Mouse (Mus musculus) neural tube, embryonic 12.5 days (tissue): ENCODE results near the gene Gm10720. TPM values are rescaled to one million over a fixed set of nuclear protein-coding genes. Genes with fewer than 3 reads are reported as not detected.
"Not testable (repeated sequence)": the region's sequence is repeated elsewhere in the genome, so short reads cannot be mapped to it uniquely, and the experiment has no call there.

Source experiments
- ATAC-seq: fragments of 200-750 bp; cut with Nextera tagmentation; 2 replicates; pipeline ENCODE4 v1.8.0; 2017; ENCODE audit warnings: low read depth, mild to moderate bottlenecking, moderate TSS enrichment, moderate library complexity; ENCODE audit not compliant: low FRiP score
- H3K27ac ChIP-seq: fragments of 300-500 bp; sonication (generic); 2 replicates; pipeline ENCODE4 v1.5.1; 2016
- H3K27me3 ChIP-seq: fragments of 300-500 bp; sonication (generic); replicated peaks from 2 replicates; pipeline ENCODE4 v1.6.1; 2016; ENCODE audit warnings: mild to moderate bottlenecking
- H3K36me3 ChIP-seq: fragments of 300-500 bp; sonication (generic); 2 replicates; pipeline ENCODE4 v1.6.1; 2016; ENCODE audit warnings: mild to moderate bottlenecking
- H3K4me1 ChIP-seq: fragments of 300-500 bp; sonication (generic); 2 replicates; pipeline ENCODE4 v1.6.1; 2016
- H3K4me2 ChIP-seq: fragments of 300-500 bp; sonication (generic); replicated peaks from 2 replicates; pipeline ENCODE4 v1.6.1; 2016; ENCODE audit warnings: mild to moderate bottlenecking
- H3K4me3 ChIP-seq: fragments of 300-500 bp; sonication (generic); 2 replicates; pipeline ENCODE4 v1.5.1; 2016
- H3K9ac ChIP-seq: fragments of 300-500 bp; sonication (generic); 2 replicates; pipeline ENCODE4 v1.6.1; 2016; ENCODE audit warnings: mild to moderate bottlenecking
- H3K9me3 ChIP-seq: fragments of 300-500 bp; sonication (generic); 2 replicates; pipeline ENCODE4 v1.6.1; 2016; ENCODE audit warnings: mild to moderate bottlenecking
- WGBS: fragments of 180-500 bp; shearing (Covaris S2); methylation state at CpG from one replicate; pipeline ENCODE4 v1.1.7; 2016; 5-methylcytosine and 5-hydroxymethylcytosine counted together
- microRNA-seq: library from miRNA; unstranded; fragments of <30 nt; microRNA quantifications from one replicate; pipeline ENCODE4, GENCODE M21; 2017
- polyA plus RNA-seq: library from polyadenylated mRNA; unstranded; fragments of >200 nt; fragmentation: Nextera tagmentation; extraction: Ambion mirVana; gene quantifications from 2 replicates; pipeline ENCODE4 v1.2.1, GENCODE M21; 2016

Gm10720 gene
- polyA plus RNA-seq, 1 experiment from 2014 or later: not detected

DNA sequence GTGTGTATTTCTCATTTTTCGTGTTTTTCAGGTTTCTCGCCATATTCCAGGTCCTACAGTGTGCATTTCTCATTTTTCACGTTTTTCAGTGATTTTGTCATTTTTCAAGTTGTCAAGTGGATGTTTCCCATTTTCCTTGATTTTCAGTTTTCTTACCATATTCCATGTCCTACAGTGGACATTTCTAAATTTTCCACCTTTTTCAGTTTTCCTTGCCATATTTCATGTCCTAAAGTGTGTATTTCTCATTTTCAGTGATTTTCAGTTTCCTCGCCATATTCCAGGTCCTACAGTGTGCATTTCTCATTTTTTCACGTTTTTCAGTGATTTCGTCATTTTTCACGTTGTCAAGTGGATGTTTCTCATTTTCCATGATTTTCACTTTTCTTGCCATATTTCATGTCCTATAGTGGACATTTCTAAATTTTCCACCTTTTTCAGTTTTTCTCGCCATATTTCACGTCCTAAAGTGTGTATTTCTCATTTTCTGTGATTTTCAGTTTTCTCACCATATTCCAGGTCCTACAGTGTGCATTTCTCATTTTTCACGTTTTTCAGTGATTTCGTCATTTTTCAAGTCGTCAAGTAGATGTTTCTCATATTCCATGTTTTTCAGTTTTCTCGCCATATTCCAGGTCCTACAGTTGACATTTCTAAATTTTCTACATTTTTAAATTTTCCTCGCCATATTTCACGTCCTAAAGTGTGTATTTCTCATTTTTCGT is 14.0 kb downstream of the Gm10720 start:
- not testable (repeated sequence) for H3K4me2 ChIP-seq
- WGBS: 63% methylated on average over 14 of the region's 16 CpGs

DNA sequence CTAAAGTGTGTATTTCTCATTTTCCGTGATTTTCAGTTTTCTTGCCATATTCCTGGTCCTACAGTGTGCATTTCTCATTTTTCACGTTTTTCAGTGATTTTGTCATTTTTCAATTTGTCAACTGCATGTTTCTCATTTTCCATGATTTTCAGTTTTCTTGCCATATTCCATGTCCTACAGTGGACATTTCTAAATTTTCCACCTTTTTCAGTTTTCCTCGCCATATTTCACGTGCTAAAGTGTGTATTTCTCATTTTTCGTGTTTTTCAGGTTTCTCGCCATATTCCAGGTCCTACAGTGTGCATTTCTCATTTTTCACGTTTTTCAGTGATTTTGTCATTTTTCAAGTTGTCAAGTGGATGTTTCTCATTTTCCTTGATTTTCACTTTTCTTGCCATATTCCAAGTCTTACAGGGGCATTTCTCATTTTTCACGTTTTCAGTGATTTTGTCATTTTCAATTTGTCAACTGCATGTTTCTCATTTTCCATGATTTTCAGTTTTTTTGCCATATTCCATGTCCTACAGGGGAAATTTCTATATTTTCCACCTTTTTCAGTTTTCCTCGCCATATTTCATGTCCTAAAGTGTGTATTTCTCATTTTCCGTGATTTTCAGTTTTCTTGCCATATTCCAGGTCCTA is 15.3 kb downstream of the Gm10720 start:
- H3K4me3 ChIP-seq, H3K4me2 ChIP-seq, H3K4me1 ChIP-seq, H3K9me3 ChIP-seq, H3K27ac ChIP-seq, H3K36me3 ChIP-seq, H3K9ac ChIP-seq, H3K27me3 ChIP-seq: not testable (repeated sequence)
- 61% methylated on average over 2 of the region's 10 CpGs for WGBS
- ATAC-seq: 0 out of 2 replicates have a peak, but pooled peaks have one; percentile 31

More for the DNA sequence above, 14.0 kb downstream of the Gm10720 start:
- H3K27ac ChIP-seq, H3K36me3 ChIP-seq, H3K9ac ChIP-seq, H3K4me1 ChIP-seq, ATAC-seq, H3K4me3 ChIP-seq, H3K9me3 ChIP-seq, H3K27me3 ChIP-seq: not testable (repeated sequence)

DNA sequence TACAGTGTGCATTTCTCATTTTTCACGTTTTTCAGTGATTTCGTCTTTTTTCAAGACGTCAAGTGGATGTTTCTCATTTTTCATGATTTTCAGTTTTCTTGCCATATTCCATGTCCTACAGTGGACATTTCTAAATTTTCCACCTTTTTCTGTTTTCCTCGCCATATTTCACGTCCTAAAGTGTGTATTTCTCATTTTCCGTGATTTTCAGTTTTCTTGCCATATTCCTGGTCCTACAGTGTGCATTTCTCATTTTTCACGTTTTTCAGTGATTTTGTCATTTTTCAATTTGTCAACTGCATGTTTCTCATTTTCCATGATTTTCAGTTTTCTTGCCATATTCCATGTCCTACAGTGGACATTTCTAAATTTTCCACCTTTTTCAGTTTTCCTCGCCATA is 18.8 kb downstream of the Gm10720 start, which contains the start of gene Gm17535:
Gm17535 (plus strand) TSS at position 301 of the 400 bp plus-strand sequence.
- not testable (repeated sequence) for H3K4me1 ChIP-seq
- WGBS: 43% methylated on average over 1 of the region's 8 CpGs

DNA sequence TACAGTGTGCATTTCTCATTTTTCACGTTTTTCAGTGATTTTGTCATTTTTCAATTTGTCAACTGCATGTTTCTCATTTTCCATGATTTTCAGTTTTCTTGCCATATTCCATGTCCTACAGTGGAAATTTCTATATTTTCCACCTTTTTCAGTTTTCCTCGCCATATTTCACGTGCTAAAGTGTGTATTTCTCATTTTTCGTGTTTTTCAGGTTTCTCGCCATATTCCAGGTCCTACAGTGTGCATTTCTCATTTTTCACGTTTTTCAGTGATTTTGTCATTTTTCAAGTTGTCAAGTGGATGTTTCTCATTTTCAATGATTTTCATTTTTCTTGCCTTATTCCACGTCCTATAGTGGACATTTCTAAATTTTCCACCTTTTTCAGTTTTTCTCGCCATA is 21.1 kb downstream of the Gm10720 start, which contains the start of gene Gm10715:
Gm10715 (plus strand) TSS at position 301 of the 400 bp plus-strand sequence.
- not testable (repeated sequence) for H3K9me3 ChIP-seq, H3K27me3 ChIP-seq, ATAC-seq, H3K27ac ChIP-seq, H3K9ac ChIP-seq, H3K36me3 ChIP-seq, H3K4me1 ChIP-seq, H3K4me3 ChIP-seq, H3K4me2 ChIP-seq
- WGBS: 79% methylated on average over 8 of the region's 8 CpGs

More for the DNA sequence above, 18.8 kb downstream of the Gm10720 start, which contains the start of gene Gm17535:
- H3K4me3 ChIP-seq, H3K27ac ChIP-seq, H3K27me3 ChIP-seq, ATAC-seq, H3K9ac ChIP-seq, H3K4me2 ChIP-seq, H3K36me3 ChIP-seq, H3K9me3 ChIP-seq: not testable (repeated sequence)

DNA sequence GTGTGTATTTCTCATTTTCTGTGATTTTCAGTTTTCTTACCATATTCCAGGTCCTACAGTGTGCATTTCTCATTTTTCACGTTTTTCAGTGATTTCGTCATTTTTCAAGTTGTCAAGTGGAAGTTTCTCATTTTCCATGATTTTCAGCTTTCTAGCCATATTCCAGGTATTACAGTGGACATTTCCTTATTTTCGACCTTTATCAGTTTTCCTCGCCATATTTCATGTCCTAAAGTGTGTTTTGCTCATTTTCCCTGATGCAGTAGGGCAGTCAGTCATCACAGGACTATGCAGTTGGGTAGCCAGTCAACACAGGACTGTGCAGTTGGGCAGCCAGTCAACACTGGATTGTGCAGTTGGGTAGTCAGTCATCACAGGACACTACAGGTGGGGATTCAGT is 22.7 kb downstream of the Gm10720 start:
- not testable (repeated sequence) for H3K27ac ChIP-seq, ATAC-seq, H3K4me2 ChIP-seq, H3K4me3 ChIP-seq, H3K27me3 ChIP-seq, H3K4me1 ChIP-seq, H3K9ac ChIP-seq, H3K9me3 ChIP-seq, H3K36me3 ChIP-seq
- WGBS: 70% methylated on average over 4 of the region's 4 CpGs

Small RNAs within 50 kb of the gene (microRNA-seq; reads per million reads assigned to microRNA genes)
- gene Mir101c: not detected

Other genes with a start within 250 kb of the Gm10720 start
- not detected in 2 replicates for gene Gm10722, start 14.7 kb upstream of the Gm10720 start, polyA plus RNA-seq
- gene Gm11168, start 12.3 kb upstream of the Gm10720 start, polyA plus RNA-seq: not detected in 2 replicates
- 0.49 TPM in 1 of 2 replicates, not detected in the other for gene Gm10721, start 2.5 kb upstream of the Gm10720 start, polyA plus RNA-seq
- gene Gm10719, start 1.8 kb downstream of the Gm10720 start, polyA plus RNA-seq: 1.1 and 1.2 TPM in 2 replicates
- gene Gm10718, start 7.9 kb downstream of the Gm10720 start, polyA plus RNA-seq: 1.4 and 2.3 TPM in 2 replicates
- 0.97 and 1.1 TPM in 2 replicates for gene Gm10717, start 9.8 kb downstream of the Gm10720 start, polyA plus RNA-seq
- gene Gm17535, start 18.9 kb downstream of the Gm10720 start, polyA plus RNA-seq: not detected in 2 replicates
- gene Gm10715, start 21.2 kb downstream of the Gm10720 start, polyA plus RNA-seq: not detected in 2 replicates